ENCODE assay signal across 11 mouse cellular contexts in genomic region chr17:91451711-91452110, GRCm38 (mm10).
DNase-seq lines count a peak whose midpoint lies in the region.
"Had no signal": no experiment of that assay in that cellular context is flagged by ENCODE, and none has a peak within 500 bp of the region (broad histone marks: within the 10 kb centered on the region; RNA-seq: fewer than 3 reads in every experiment).

No protein-coding gene starts in this region.

- DNase-seq in cerebellum, postnatal 14 days, result peak; percentile 2 to 15
- DNase-seq in cerebellum, postnatal 4 days (ENCODE audit: low spot score in 2 of 2), result no peak
- peak; percentile 12 to 14 for DNase-seq in right cerebral cortex, adult 2 months (ENCODE audit: low spot score in 2 of 2)
- DNase-seq in right cerebral cortex, postnatal 14 days, result no peak
- peak; percentile 7 to 13 for DNase-seq in layer of hippocampus, postnatal 36 days
- DNase-seq in heart, postnatal 4 days, result no peak
- DNase-seq in urinary bladder, postnatal 36 days (ENCODE audit: low spot score in 2 of 2), result no peak
- DNase-seq in heart, postnatal 10 days, result no peak
- DNase-seq: adrenal gland, postnatal 25 days; kidney, postnatal 25 days; lung, adult 2 months had no signal

- intact Hi-C loops in heart, postnatal 10 days (cut with DNase I), result no loop called here

Comparison
In these comparisons a context has a peak if more than half of its experiments do, and no peak if none do; other contexts are left out.
1. DNase-seq: peak in cerebellum, postnatal 14 days (2 of 2), right cerebral cortex, adult 2 months (2 of 2) and layer of hippocampus, postnatal 36 days (2 of 2); none in cerebellum, postnatal 4 days (0 of 2), right cerebral cortex, postnatal 14 days (single experiment), heart, postnatal 4 days (single experiment), urinary bladder, postnatal 36 days (0 of 2) and heart, postnatal 10 days (0 of 2).